Mouse (Mus musculus): ENCODE results near the gene Il1f10. TPM values are rescaled to one million over a fixed set of nuclear protein-coding genes. Genes with fewer than 3 reads are reported as not detected.
A peak's percentile ranks its signal among the peaks of the same experiment; 100 is the strongest.

Il1f10 gene
- polyA plus RNA-seq (2015; fragmentation: Nextera tagmentation; extraction: Ambion mirVana), result not detected in 2 replicates

- H3K36me3 ChIP-seq (ENCODE audit: control insufficient read depth, insufficient read depth), result no peaks in the 10 kb centered on the region
- 70% methylated on average over 5 of the region's 5 CpGs for WGBS
- no peaks in the 10 kb centered on the region for H3K4me1 ChIP-seq (replicated peaks; ENCODE audit: control insufficient read depth, insufficient read depth, low read length)
- no peak within 1 kb of the TSS for H3K27ac ChIP-seq (ENCODE audit: low read depth, low read length)
- no peaks in the 10 kb centered on the region for H3K9me3 ChIP-seq (ENCODE audit: control insufficient read depth)
- no peak for TF ChIP-seq CTCF (IDR thresholded peaks at IDR 0.05; ENCODE audit: low read depth)
- H3K4me2 ChIP-seq (replicated peaks; ENCODE audit: low read depth), result no peak within 1 kb of the TSS
- no peak within 1 kb of the TSS for H3K9ac ChIP-seq (ENCODE audit: low read depth, low read length)
- ATAC-seq, result no peak
- no peaks in the 10 kb centered on the region for H3K27me3 ChIP-seq (replicated peaks; ENCODE audit: control insufficient read depth, insufficient read depth, low read length)
- no peak within 1 kb of the TSS for H3K4me3 ChIP-seq (ENCODE audit: low read depth, low read length)
Measured at GRCm38 (mm10) chr2:24290896-24291295, at the start of gene Il1f10. Il1f10 (plus strand) TSS chr2:24291196.

- Histone ChIP-seq H3K36me3 (ENCODE audit: control insufficient read depth, insufficient read depth) (no peaks in the 10 kb centered on the region), H3K27ac (ENCODE audit: low read depth, low read length) (no peak overlapping the region), H3K4me1 (replicated peaks; ENCODE audit: control insufficient read depth, insufficient read depth, low read length) (no peaks in the 10 kb centered on the region), H3K27me3 (replicated peaks; ENCODE audit: control insufficient read depth, insufficient read depth, low read length) (no peaks in the 10 kb centered on the region), H3K9me3 (ENCODE audit: control insufficient read depth) (no peaks in the 10 kb centered on the region), H3K9ac (ENCODE audit: low read depth, low read length) (no peak overlapping the region), H3K4me2 (replicated peaks; ENCODE audit: low read depth) (no peak overlapping the region), H3K4me3 (ENCODE audit: low read depth, low read length) (no peak overlapping the region)
- TF ChIP-seq CTCF (IDR thresholded peaks at IDR 0.05; ENCODE audit: low read depth), result no peak
- 71% methylated on average over 1 of the region's 1 CpGs for WGBS
- ATAC-seq, result no peak
Measured at GRCm38 (mm10) chr2:24267503-24267902, 23.5 kb upstream of the Il1f10 start.

GRCm38 (mm10) chr2:24273619-24274018 lies 17.4 kb upstream of the Il1f10 start:
- Histone ChIP-seq H3K4me1 (replicated peaks; ENCODE audit: control insufficient read depth, insufficient read depth, low read length) (no peaks in the 10 kb centered on the region), H3K36me3 (ENCODE audit: control insufficient read depth, insufficient read depth) (no peaks in the 10 kb centered on the region), H3K9me3 (ENCODE audit: control insufficient read depth) (no peaks in the 10 kb centered on the region), H3K4me3 (ENCODE audit: low read depth, low read length) (no peak overlapping the region), H3K4me2 (replicated peaks; ENCODE audit: low read depth) (no peak overlapping the region), H3K27me3 (replicated peaks; ENCODE audit: control insufficient read depth, insufficient read depth, low read length) (no peaks in the 10 kb centered on the region), H3K27ac (ENCODE audit: low read depth, low read length) (no peak overlapping the region), H3K9ac (ENCODE audit: low read depth, low read length) (no peak overlapping the region)
- no peak for ATAC-seq
- no peak for TF ChIP-seq CTCF (IDR thresholded peaks at IDR 0.05; ENCODE audit: low read depth)
- 79% methylated on average over 2 of the region's 2 CpGs for WGBS

- no peaks in the 10 kb centered on the region for H3K27me3 ChIP-seq (replicated peaks; ENCODE audit: control insufficient read depth, insufficient read depth, low read length)
- no peak overlapping the region for H3K27ac ChIP-seq (ENCODE audit: low read depth, low read length)
- no peak overlapping the region for H3K4me3 ChIP-seq (ENCODE audit: low read depth, low read length)
- H3K36me3 ChIP-seq (ENCODE audit: control insufficient read depth, insufficient read depth), result no peaks in the 10 kb centered on the region
- TF ChIP-seq CTCF (IDR thresholded peaks at IDR 0.05; ENCODE audit: low read depth), result no peak
- H3K4me1 ChIP-seq (replicated peaks; ENCODE audit: control insufficient read depth, insufficient read depth, low read length), result no peaks in the 10 kb centered on the region
- no peak overlapping the region for H3K4me2 ChIP-seq (replicated peaks; ENCODE audit: low read depth)
- WGBS, result 29% methylated on average over 1 of the region's 1 CpGs
- ATAC-seq, result no peak
- no peaks in the 10 kb centered on the region for H3K9me3 ChIP-seq (ENCODE audit: control insufficient read depth)
- no peak overlapping the region for H3K9ac ChIP-seq (ENCODE audit: low read depth, low read length)
Measured at GRCm38 (mm10) chr2:24275146-24275545, 15.8 kb upstream of the Il1f10 start.

GRCm38 (mm10) chr2:24276654-24277053 lies 14.3 kb upstream of the Il1f10 start, which contains the start of gene Il1f5:
Il1f5 (plus strand) TSS chr2:24276954.
- Histone ChIP-seq H3K4me3 (ENCODE audit: low read depth, low read length) (no peak within 1 kb of the TSS), H3K27me3 (replicated peaks; ENCODE audit: control insufficient read depth, insufficient read depth, low read length) (no peaks in the 10 kb centered on the region), H3K36me3 (ENCODE audit: control insufficient read depth, insufficient read depth) (no peaks in the 10 kb centered on the region), H3K4me2 (replicated peaks; ENCODE audit: low read depth) (no peak within 1 kb of the TSS), H3K9ac (ENCODE audit: low read depth, low read length) (no peak within 1 kb of the TSS), H3K9me3 (ENCODE audit: control insufficient read depth) (no peaks in the 10 kb centered on the region), H3K4me1 (replicated peaks; ENCODE audit: control insufficient read depth, insufficient read depth, low read length) (no peaks in the 10 kb centered on the region), H3K27ac (ENCODE audit: low read depth, low read length) (no peak within 1 kb of the TSS)
- no peak for ATAC-seq
- no peak for TF ChIP-seq CTCF (IDR thresholded peaks at IDR 0.05; ENCODE audit: low read depth)

- Histone ChIP-seq H3K27ac (ENCODE audit: low read depth, low read length) (no peak overlapping the region), H3K4me3 (ENCODE audit: low read depth, low read length) (no peak overlapping the region), H3K9ac (ENCODE audit: low read depth, low read length) (no peak overlapping the region), H3K9me3 (ENCODE audit: control insufficient read depth) (no peaks in the 10 kb centered on the region), H3K36me3 (ENCODE audit: control insufficient read depth, insufficient read depth) (no peaks in the 10 kb centered on the region), H3K4me2 (replicated peaks; ENCODE audit: low read depth) (no peak overlapping the region), H3K4me1 (replicated peaks; ENCODE audit: control insufficient read depth, insufficient read depth, low read length) (no peaks in the 10 kb centered on the region), H3K27me3 (replicated peaks; ENCODE audit: control insufficient read depth, insufficient read depth, low read length) (no peaks in the 10 kb centered on the region)
- 34% methylated on average over 1 of the region's 1 CpGs for WGBS
- no peak for TF ChIP-seq CTCF (IDR thresholded peaks at IDR 0.05; ENCODE audit: low read depth)
- ATAC-seq, result no peak
Measured at GRCm38 (mm10) chr2:24294616-24295015, 3.6 kb downstream of the Il1f10 start.

GRCm38 (mm10) chr2:24296837-24297236 lies 5.8 kb downstream of the Il1f10 start:
- 7% methylated on average over 3 of the region's 3 CpGs for WGBS
- Histone ChIP-seq H3K27me3 (replicated peaks; ENCODE audit: control insufficient read depth, insufficient read depth, low read length) (no peaks in the 10 kb centered on the region), H3K4me1 (replicated peaks; ENCODE audit: control insufficient read depth, insufficient read depth, low read length) (no peaks in the 10 kb centered on the region), H3K9ac (ENCODE audit: low read depth, low read length) (no peak overlapping the region), H3K4me2 (replicated peaks; ENCODE audit: low read depth) (no peak overlapping the region), H3K9me3 (ENCODE audit: control insufficient read depth) (no peaks in the 10 kb centered on the region), H3K4me3 (ENCODE audit: low read depth, low read length) (no peak overlapping the region), H3K36me3 (ENCODE audit: control insufficient read depth, insufficient read depth) (no peaks in the 10 kb centered on the region), H3K27ac (ENCODE audit: low read depth, low read length) (no peak overlapping the region)
- ATAC-seq, result no peak
- peak; percentile 88 for TF ChIP-seq CTCF (IDR thresholded peaks at IDR 0.05; ENCODE audit: low read depth)

All from intestine, postnatal 0 days (tissue).